Mouse (Mus musculus) CH12.LX (cell line): ENCODE data around the gene Pnrc2. TPM values are rescaled to one million over a fixed set of nuclear protein-coding genes. Genes with fewer than 3 reads are reported as not detected.

Experiments used
- DNase-seq: peaks from one replicate; pipeline ENCODE4 v3.0.0-alpha.2; 2013; ENCODE audit errors: extremely low read depth
- H3K27ac ChIP-seq: 2 replicates; pipeline ENCODE4 v1.5.1; 2012; ENCODE audit warnings: low read depth, mild to moderate bottlenecking, control low read depth, moderate library complexity; ENCODE audit not compliant: insufficient read depth
- H3K27me3 ChIP-seq: replicated peaks from 2 replicates; pipeline ENCODE3; 2012; ENCODE audit warnings: inconsistent platforms
- H3K36me3 ChIP-seq, 2 experiments: replicated peaks in 1 of 2; 2 replicates each; pipeline versions ENCODE3 to v1.6.1; 2012; ENCODE audit warnings: inconsistent platforms in 1 of 2, low read length in 1 of 2, mild to moderate bottlenecking in 1 of 2, mixed read lengths in 1 of 2, moderate library complexity in 1 of 2; ENCODE audit not compliant: control insufficient read depth in 1 of 2, insufficient read depth in 1 of 2
- H3K4me1 ChIP-seq, 2 experiments: 2 replicates each; pipeline ENCODE4 v1.6.1; 2012; ENCODE audit warnings: inconsistent platforms in 1 of 2, moderate library complexity in 1 of 2; ENCODE audit not compliant: insufficient read depth in 2 of 2, control insufficient read depth in 1 of 2
- H3K4me2 ChIP-seq: 2 replicates; pipeline ENCODE4 v1.6.1; 2012; ENCODE audit warnings: low read depth, mild to moderate bottlenecking, control low read depth; ENCODE audit not compliant: poor library complexity, insufficient read depth, severe bottlenecking
- H3K4me3 ChIP-seq, 3 experiments: fragments of 150-350 bp in 1 of 3; sonication (generic) in 1 of 3; replicated peaks in 1 of 3; 2 replicates each; pipeline versions ENCODE3 to v1.5.1; 2011 to 2012; ENCODE audit warnings: low read depth in 2 of 3, low read length in 2 of 3, mild to moderate bottlenecking in 2 of 3, moderate library complexity in 2 of 3, control low read depth in 1 of 3, improper control_type of control experiment in 1 of 3, inconsistent platforms in 1 of 3, mixed read lengths in 1 of 3; ENCODE audit not compliant: poor library complexity in 1 of 3
- H3K79me2 ChIP-seq: replicated peaks from 2 replicates; pipeline ENCODE4 v1.6.1; 2012; ENCODE audit warnings: mild to moderate bottlenecking, moderate library complexity; ENCODE audit not compliant: control insufficient read depth, poor library complexity, insufficient read depth, severe bottlenecking; ENCODE audit errors: extremely low read depth
- H3K9ac ChIP-seq: 2 replicates; pipeline ENCODE4 v1.6.1; 2012; ENCODE audit warnings: low read depth, mild to moderate bottlenecking, control low read depth, moderate library complexity; ENCODE audit not compliant: insufficient read depth
- H3K9me3 ChIP-seq: replicated peaks from 2 replicates; pipeline ENCODE3; 2012; ENCODE audit warnings: low read length, inconsistent platforms, mixed read lengths
- BHLHE40 ChIP-seq: IDR thresholded peaks from 2 replicates; pipeline ENCODE4 v1.6.1; 2011; ENCODE audit warnings: mild to moderate bottlenecking, low read depth, low read length, improper control_type of control experiment
- CHD1 ChIP-seq: IDR thresholded peaks from 2 replicates; pipeline ENCODE4 v1.6.1; 2012; ENCODE audit warnings: low read depth, low read length, improper control_type of control experiment, inconsistent platforms
- CTCF ChIP-seq, 2 experiments: IDR thresholded peaks in 1 of 2; conservative IDR thresholded peaks in 1 of 2; 2 replicates each; pipeline ENCODE4 v1.5.1; 2011 to 2012; ENCODE audit warnings: low read depth in 2 of 2, low read length in 2 of 2, improper control_type of control experiment in 1 of 2, inconsistent platforms in 1 of 2, mild to moderate bottlenecking in 1 of 2, moderate library complexity in 1 of 2
- ELF1 ChIP-seq: IDR thresholded peaks from 2 replicates; pipeline ENCODE4 v1.6.1; 2014; ENCODE audit warnings: low read depth, mild to moderate bottlenecking, inconsistent platforms, low read length, improper control_type of control experiment
- EP300 ChIP-seq: IDR thresholded peaks from 2 replicates; pipeline ENCODE4 v1.6.1; 2011; ENCODE audit warnings: low read length, improper control_type of control experiment
- ETS1 ChIP-seq: conservative IDR thresholded peaks from 2 replicates; pipeline ENCODE4 v1.6.1; 2012; ENCODE audit warnings: low read depth, mild to moderate bottlenecking, inconsistent platforms, low read length, improper control_type of control experiment, moderate library complexity
- HCFC1 ChIP-seq: IDR thresholded peaks from 2 replicates; pipeline ENCODE4 v1.6.1; 2012; ENCODE audit warnings: low read depth, mild to moderate bottlenecking, inconsistent platforms, low read length, improper control_type of control experiment
- IRF4 ChIP-seq: IDR thresholded peaks from 2 replicates; pipeline ENCODE4 v1.6.1; 2014; ENCODE audit warnings: low read depth, mild to moderate bottlenecking, inconsistent platforms, low read length, improper control_type of control experiment
- MAFK ChIP-seq: IDR thresholded peaks from 2 replicates; pipeline ENCODE4 v1.6.1; 2011; ENCODE audit warnings: low read length, improper control_type of control experiment; ENCODE audit not compliant: insufficient replicate concordance
- MAX ChIP-seq: IDR thresholded peaks from 2 replicates; pipeline ENCODE4 v1.6.1; 2011; ENCODE audit warnings: low read length, improper control_type of control experiment
- MAZ ChIP-seq: IDR thresholded peaks from 2 replicates; pipeline ENCODE4 v1.6.1; 2012; ENCODE audit warnings: low read depth, mild to moderate bottlenecking, inconsistent platforms, low read length, improper control_type of control experiment, moderate library complexity
- MEF2A ChIP-seq: IDR thresholded peaks from 2 replicates; pipeline ENCODE4 v1.6.1; 2014; ENCODE audit warnings: low read depth, mild to moderate bottlenecking, inconsistent platforms, low read length, improper control_type of control experiment, borderline replicate concordance
- MXI1 ChIP-seq: IDR thresholded peaks from 2 replicates; pipeline ENCODE4 v1.6.1; 2011; ENCODE audit warnings: mild to moderate bottlenecking, low read depth, low read length, improper control_type of control experiment
- MYC ChIP-seq: IDR thresholded peaks from 2 replicates; pipeline ENCODE4 v1.6.1; 2011; ENCODE audit warnings: low read depth, mild to moderate bottlenecking, improper control_type of control experiment, low read length
- NELFE ChIP-seq: IDR thresholded peaks from 2 replicates; pipeline ENCODE4 v1.6.1; 2011; ENCODE audit warnings: low read depth, low read length, improper control_type of control experiment
- PAX5 ChIP-seq: IDR thresholded peaks from 2 replicates; pipeline ENCODE4 v1.6.1; 2012; ENCODE audit warnings: low read length, inconsistent platforms, mixed read lengths
- RAD21 ChIP-seq: IDR thresholded peaks from 2 replicates; pipeline ENCODE4 v1.6.1; 2011; ENCODE audit warnings: low read depth, mild to moderate bottlenecking, low read length, improper control_type of control experiment, moderate library complexity
- RCOR1 ChIP-seq: conservative IDR thresholded peaks from 2 replicates; pipeline ENCODE4 v1.6.1; 2012; ENCODE audit warnings: low read depth, mild to moderate bottlenecking, inconsistent platforms, low read length, improper control_type of control experiment
- SIN3A ChIP-seq: IDR thresholded peaks from 2 replicates; pipeline ENCODE4 v1.6.1; 2012; ENCODE audit warnings: low read length, improper control_type of control experiment, inconsistent platforms
- TCF12 ChIP-seq: IDR thresholded peaks from 2 replicates; pipeline ENCODE4 v1.6.1; 2014; ENCODE audit warnings: low read depth, mild to moderate bottlenecking, inconsistent platforms, low read length, improper control_type of control experiment
- UBTF ChIP-seq: IDR thresholded peaks from 2 replicates; pipeline ENCODE4 v1.6.1; 2012; ENCODE audit warnings: low read depth, mild to moderate bottlenecking, inconsistent platforms, low read length, improper control_type of control experiment, moderate library complexity
- USF2 ChIP-seq: conservative IDR thresholded peaks from 2 replicates; pipeline ENCODE4 v1.6.1; 2011; ENCODE audit warnings: low read depth, low read length, improper control_type of control experiment
- dilution Hi-C: fragments of 300-500 bp; cut with MboI; formaldehyde crosslinking; loops from 2 replicates; pipeline ENCODE4 v1.14.3; 2020; ENCODE audit warnings: low sequenced_read_pairs; ENCODE audit not compliant: extremely low pct_unique_long_range_greater_than_20kb, extremely low pct_ligation_motif_present
- in situ Hi-C: fragments of 300-500 bp; cut with MboI; formaldehyde crosslinking; loops from 3 replicates; pipeline ENCODE4 v1.14.3; 2019; ENCODE audit warnings: low sequenced_read_pairs, low pct_ligation_motif_present, low pct_unique_long_range_greater_than_20kb, mixed read lengths
- polyA plus RNA-seq: library from polyadenylated mRNA; unstranded; fragments of >175 nt; gene quantifications from 2 replicates; pipeline ENCODE4 v1.2.1, GENCODE M21; 2012; ENCODE audit warnings: low read depth; ENCODE audit not compliant: insufficient read length
- total RNA-seq, 2 experiments: library from RNA; depleted of rRNA; stranded (reverse); fragments of 300-350 nt in 1 of 2; fragments of >200 nt in 1 of 2; gene quantifications; 2 replicates each; pipeline ENCODE4 v1.2.3; 2012 to 2014

Pnrc2 gene
- total and polyA plus RNA-seq, 3 experiments = 30.5 to 46.9 (median 32.8) TPM

GRCm38 (mm10) chr4:135855536-135856222 is 18.0 kb downstream of the Pnrc2 start, which contains the start of gene Srsf10 (continued):
- no peak for TF ChIP-seq RAD21
- no peak for TF ChIP-seq CHD1
- no peak for TF ChIP-seq ETS1
- no peak for TF ChIP-seq CTCF (conservative IDR thresholded peaks at IDR 0.05 in 1 of 2, IDR thresholded peaks at IDR 0.05 in 1 of 2; ENCODE audit: low read depth in 2 of 2, low read length in 2 of 2)
- TF ChIP-seq PAX5 = no peak
- peak; percentile 90 for TF ChIP-seq NELFE
- peak; percentile 35; the same call in 1 of the 2 replicates for TF ChIP-seq MEF2A
- TF ChIP-seq UBTF = peak; percentile 28; the same call in 1 of the 2 replicates
- TF ChIP-seq IRF4 = peak; percentile 14; the same call in 1 of the 2 replicates
- no peak; the same call in none of the 2 replicates for TF ChIP-seq SIN3A
- peak; percentile 74 for TF ChIP-seq HCFC1
- no peak; the same call in 1 of the 2 replicates for TF ChIP-seq ELF1
- no peak for TF ChIP-seq USF2
- TF ChIP-seq MYC = peak; percentile 56; the same call in 1 of the 2 replicates
- TF ChIP-seq TCF12 = peak; percentile 67
- TF ChIP-seq MAX = no peak; the same call in 1 of the 2 replicates
- TF ChIP-seq EP300 = no peak
- no peak; the same call in 1 of the 2 replicates for TF ChIP-seq MXI1
- no peak for TF ChIP-seq MAFK
- TF ChIP-seq BHLHE40 = peak; percentile 61

- peak; percentile 58 for DNase-seq
- peaks cover 0 to 28% of the 10 kb centered on the region in 2 experiments; a peak in 2 of 4 replicates for H3K4me1 ChIP-seq
- peak overlapping the region; percentile 64 to 86 (median 66) for H3K4me3 ChIP-seq
- H3K9me3 ChIP-seq = no peaks in the 10 kb centered on the region
- H3K4me2 ChIP-seq = peak overlapping the region; percentile 53
- H3K79me2 ChIP-seq = peaks cover 37% of the 10 kb centered on the region
- TF ChIP-seq MAZ = 0 out of 2 replicates have a peak, but pooled peaks have one; percentile 49
- TF ChIP-seq RCOR1 = no peak
- peak overlapping the region; percentile 87 for H3K9ac ChIP-seq
- dilution Hi-C loops (no loop called here), in situ Hi-C loops (no loop called here)
- H3K27me3 ChIP-seq = no peaks in the 10 kb centered on the region
- peak overlapping the region; percentile 64 for H3K27ac ChIP-seq
- H3K36me3 ChIP-seq = peaks cover 2 to 14% of the 10 kb centered on the region in 2 experiments
Measured at GRCm38 (mm10) chr4:135855080-135855479, 18.6 kb downstream of the Pnrc2 start.
